Mouse (Mus musculus) liver, adult 2 months (tissue): ENCODE data around the gene Ap2s1.

Experiments
- CTCF ChIP-seq: fragments of 200-500 bp; IDR thresholded peaks from 2 replicates; pipeline ENCODE4 v1.5.1; 2011; ENCODE audit warnings: low read depth, low read length, control low read depth
- POLR2A ChIP-seq: fragments of 200-500 bp; IDR thresholded peaks from 2 replicates; pipeline ENCODE4 v1.6.1; 2011; ENCODE audit warnings: low read length, control low read depth; ENCODE audit not compliant: insufficient read depth; ENCODE audit errors: extremely low read depth

- peak; percentile 23; the same call in 1 of the 2 replicates for TF ChIP-seq CTCF
- TF ChIP-seq POLR2A: no peak
Observed at GRCm38 (mm10) chr7:16712633-16713415, 25.4 kb upstream of the Ap2s1 start.
